Mouse (Mus musculus): ENCODE data around the gene Haus4.
A peak's percentile ranks its signal among the peaks of the same experiment; 100 is the strongest.

DNA sequence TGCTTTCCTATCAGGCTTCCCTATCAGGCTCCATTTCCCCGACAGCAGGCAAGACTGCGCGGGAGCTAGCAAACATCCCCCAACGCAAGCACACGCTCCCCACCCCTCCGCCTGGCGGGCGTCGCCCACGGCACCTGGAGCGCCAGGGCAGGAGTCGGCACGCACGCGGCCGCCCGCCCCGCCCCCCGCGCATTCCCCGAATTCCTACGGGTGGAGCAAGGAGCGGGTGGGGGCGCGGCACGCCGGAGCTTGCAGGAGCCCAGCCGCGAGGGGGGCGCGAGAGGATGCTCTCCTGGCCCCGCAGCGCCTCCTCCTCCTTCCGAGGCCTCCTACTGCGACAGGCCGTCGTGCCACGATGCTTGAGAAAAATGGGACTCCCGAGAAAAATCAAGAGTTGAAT lies 21.2 kb upstream of the Haus4 start:
- peak; percentile 35; the same call in 1 of the 2 replicates for TF ChIP-seq CHD2 (IDR thresholded peaks at IDR 0.05; ENCODE audit: low read depth, low read length)
- TF ChIP-seq MAFK (IDR thresholded peaks at IDR 0.05; ENCODE audit: insufficient read depth, low read depth, low read length), result no peak
- no peak for TF ChIP-seq ZC3H11A (IDR thresholded peaks at IDR 0.05; ENCODE audit: borderline replicate concordance, low read depth, low read length)

Data from ES-E14 (cell line).